Mouse (Mus musculus) brain, embryonic 18.5 days (tissue): ENCODE results near the gene Zbtb46.

ENCODE experiments used
- DNase-seq: peaks from one replicate; pipeline ENCODE4 v3.0.0-alpha.2; 2012; ENCODE audit warnings: low read depth, low spot score

Zbtb46 gene

DNA sequence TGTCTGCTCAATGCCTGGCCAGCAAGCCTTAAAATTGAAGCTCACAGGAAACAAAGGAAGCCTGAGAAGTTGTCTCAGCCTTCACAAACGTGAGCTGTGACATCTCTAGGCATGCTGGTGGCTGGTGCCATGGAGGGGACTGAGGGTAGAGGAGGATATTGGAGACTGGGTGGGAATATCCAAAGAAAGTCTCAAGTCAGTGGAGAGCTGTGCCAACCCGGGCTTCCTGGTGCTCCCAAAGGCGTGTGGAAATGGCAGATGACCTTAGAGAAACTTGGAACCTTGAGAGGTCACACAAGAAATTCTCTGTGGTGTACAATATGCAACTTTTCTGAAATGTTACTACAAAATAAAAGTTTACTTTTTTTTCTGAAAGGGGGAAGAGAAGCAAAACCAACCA, 6.2 kb upstream of the Zbtb46 start:
- DNase-seq, result no peak

DNA sequence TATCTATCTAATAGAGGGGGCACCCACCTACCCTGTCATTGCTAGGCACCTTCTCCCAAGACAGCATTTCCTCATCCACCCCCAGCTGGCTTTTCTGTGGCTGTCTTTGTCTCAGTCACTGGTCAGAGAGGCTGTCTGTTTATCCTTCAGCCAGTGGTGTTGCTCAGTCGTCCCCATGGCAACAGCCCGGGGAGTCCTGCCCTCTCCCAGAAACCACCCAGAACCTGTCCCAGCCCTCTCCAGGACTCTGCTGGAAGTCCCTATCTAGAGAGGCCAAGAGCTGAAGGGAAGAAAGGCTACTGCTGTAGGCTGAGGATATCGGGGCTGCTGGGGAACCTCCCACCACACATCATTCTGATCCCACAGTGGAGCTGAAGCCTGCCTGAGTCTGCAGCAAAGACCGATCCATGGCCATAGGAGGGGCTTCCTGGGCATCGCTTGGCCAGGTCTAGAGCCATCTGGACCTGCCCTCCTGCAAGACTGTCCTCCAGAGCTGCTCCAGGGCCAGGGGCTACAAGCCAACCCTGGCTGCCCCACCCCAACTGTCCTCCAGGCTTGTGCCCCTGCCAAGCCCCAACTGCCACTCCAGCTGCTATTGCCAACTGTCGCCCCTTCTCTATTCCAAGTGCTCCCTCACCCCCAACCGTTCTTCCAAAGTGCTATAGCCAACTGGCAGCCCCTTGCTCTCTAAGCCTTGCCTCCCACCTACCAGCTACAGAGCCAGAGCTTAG, 3.9 kb upstream of the Zbtb46 start:
- DNase-seq, result no peak

DNA sequence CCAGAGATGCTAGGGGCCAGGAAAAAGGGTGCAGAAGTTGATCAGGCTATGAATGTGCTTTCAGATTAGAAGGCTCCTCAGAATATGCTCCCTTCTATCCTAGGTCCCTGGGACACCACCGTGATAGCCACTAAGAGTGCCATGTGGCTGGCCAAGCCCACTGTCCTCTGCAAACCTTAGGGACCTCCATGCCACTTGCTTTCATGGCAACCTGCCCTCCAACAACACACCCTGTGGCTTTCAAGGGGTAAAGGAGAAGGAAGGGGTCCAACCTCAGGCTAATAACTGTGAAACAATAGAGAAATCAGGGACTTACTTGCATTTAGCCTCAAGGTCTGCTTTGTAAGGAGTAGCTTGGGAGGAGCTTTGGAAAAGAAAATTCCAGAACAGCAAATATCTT, 3.4 kb upstream of the Zbtb46 start:
- no peak for DNase-seq

DNA sequence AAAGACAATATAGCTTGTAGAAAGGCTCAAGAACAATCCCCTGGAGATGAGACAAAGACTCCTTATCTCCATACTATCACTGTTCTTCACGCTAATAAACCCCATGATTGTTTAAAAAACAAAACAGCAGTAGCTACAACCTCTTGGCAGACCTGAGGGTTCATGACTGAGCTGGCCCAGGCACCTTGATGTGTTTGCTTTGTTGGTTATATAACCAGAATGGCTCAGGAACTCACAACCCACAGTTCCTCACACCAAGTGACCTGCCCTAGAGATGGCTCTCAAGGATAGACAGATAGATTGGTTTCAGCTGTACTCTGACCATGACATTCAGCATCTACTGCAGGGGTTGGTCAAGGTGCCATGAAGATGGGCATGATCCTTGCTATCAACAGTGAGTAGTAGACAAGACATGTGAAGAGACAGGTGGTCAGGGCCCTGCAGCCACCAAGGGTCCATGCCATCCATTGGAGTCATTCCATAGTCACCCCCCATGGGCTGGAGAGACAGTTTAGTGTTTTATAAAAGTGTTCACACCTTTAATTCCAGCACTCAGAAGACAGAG, 2.4 kb upstream of the Zbtb46 start:
- DNase-seq, result no peak

DNA sequence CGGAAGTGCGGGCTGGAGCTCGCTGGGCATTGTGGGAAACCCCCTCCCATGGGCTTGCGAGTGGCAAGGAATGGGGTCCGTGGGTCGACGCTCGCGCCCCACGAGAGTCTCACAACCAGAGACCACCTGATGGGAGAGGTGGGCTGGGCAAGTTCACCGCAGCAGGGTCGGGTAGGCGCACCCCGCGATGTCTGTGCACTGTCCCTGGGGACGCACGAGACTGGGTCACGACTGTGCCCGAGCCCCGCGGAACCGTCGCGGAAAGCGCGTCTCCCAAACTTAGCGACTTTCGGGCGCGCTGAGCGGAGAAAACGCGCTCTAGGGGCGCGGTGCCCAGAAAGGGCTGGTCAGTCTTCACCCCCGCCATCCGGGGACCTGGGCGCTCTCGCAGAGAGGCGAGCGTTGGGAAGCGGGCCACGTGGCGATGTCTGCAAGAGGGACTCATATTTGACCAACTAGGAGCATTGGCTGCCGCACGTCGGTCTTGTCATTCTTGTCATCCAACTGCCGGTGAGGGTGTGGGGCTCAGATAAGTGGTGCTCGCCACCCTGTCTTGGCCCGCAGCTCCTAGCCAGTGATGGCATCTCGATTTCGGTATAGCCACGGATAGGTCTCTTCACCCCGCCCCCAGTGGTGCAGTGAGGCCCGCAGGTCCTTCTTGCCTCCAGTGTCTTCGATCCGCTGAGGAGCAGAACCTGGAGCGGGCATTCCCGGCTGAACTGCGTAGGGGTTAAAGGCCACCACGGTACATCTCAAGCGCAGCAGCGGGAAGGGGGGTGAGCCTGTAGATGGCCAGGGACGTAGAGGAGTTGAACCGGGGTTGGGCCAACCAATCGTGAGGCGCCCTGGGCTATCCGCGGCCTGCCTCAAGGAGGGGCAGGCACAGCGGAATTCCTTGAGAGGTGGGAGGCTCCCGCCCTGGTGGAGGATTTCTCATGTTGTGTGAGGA, 721 bp upstream of the Zbtb46 start:
- no peak for DNase-seq

DNA sequence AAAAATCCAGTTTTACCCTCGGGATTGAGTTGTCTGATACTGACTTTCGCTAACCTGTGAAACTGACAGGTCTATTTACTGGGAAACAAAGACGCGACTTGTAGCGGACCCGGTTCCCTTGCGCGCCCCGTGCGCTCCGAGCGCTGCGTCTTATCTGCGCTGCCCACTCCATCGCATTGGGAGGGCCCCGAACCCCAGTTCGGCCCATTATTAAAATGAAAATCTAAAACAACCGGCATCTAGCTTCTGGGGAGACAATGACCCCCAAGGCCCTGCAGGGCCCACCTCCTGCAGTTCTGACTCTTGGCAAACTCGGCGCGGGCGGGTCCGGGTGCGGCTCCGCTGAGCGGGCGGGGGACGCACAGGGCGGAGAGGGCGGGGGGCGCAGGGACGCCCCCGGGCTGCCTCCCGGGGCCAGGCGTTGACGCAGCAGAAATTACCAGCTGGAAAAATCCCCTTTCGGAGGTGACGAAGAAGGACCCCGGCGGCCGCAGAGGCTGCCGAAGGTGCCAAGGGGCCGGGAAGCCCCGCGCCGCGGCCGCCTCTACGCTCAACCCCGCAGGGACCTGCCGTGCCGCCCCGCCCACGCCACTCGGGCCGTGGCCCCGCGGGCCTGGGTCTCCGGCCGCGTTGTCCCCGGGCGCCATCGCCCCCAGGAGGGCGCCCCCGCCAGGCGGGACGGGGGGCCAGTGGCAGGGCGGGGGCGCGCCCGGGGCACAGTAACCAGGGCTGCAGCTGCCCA, 644 bp downstream of the Zbtb46 start:
- no peak for DNase-seq

DNA sequence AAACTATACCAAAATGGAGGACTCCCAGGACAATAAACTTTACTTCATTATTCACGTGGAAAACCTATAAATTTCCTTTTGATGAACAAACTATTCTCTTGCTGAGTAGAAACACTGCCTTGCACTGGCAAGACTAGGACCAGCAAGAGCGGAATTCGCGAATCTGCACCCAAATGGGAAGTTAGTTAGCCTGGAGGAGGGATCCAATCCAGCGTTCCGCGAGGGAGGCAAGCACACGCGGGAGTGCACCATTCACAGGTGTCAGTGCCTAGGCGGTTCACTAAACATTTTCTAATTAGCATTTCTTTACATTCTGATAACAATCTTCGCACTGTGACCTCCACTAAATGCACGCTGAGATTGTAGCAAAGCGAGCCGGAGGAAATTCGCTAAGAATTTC, 1.4 kb downstream of the Zbtb46 start:
- DNase-seq, result no peak

DNA sequence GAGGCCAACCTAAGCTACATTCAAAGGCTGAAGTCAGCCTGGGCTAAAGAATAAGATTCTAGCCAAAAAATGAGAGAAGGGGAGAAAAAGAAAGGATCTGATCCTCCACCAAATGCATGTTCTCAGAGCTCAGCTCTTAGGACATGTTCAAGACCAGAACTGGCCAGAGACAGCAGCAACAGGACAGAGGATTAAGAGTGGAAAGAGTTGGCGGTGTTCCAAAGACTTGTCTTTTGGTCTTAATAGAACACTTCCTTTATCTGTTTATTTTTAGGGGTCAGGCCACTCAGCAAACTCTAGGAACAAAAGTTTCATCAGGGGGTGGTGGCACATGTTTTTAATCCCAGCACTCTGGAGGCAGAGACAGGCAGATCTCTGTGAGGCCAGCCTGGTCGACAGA, 3.3 kb downstream of the Zbtb46 start:
- no peak for DNase-seq

DNA sequence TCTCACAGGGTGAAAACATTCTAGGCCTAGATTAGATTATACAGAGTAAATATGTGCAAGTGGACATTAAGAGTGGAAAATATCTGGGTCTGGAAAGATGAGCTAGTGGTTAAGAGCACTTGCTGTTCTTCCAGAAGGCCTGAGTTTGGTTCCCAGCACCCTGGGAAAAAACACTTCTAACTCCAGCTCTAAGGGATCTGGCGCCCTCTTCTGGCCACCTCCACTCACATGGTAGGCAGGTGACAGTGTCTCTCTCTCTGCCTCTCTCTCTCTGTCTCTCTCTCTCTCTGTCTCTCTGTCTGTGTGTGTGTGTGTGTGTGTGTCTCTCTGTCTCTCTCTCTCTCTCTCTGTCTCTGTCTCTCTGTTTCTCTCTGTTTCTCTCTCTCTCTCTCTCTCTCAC, 6.0 kb downstream of the Zbtb46 start:
- DNase-seq, result no peak

DNA sequence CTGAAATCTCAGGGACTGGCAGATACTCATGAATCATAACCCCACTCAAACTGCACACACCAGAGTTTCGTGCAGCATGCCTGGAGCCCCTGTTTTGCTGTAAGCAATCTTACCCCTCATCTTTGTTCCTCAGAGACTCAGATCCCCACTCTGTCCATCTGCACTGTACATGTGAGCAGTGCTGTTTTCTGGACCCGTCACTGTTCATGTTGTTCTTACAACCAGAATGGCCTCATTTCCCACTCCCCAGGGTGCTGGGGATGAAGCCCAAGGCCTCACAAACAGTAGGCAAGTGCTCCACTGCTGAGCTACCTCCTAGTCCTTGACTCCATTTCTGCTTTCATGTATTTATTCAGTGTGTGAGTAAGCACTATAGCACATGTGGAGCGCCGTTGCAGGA, 7.0 kb downstream of the Zbtb46 start:
- DNase-seq, result no peak

DNA sequence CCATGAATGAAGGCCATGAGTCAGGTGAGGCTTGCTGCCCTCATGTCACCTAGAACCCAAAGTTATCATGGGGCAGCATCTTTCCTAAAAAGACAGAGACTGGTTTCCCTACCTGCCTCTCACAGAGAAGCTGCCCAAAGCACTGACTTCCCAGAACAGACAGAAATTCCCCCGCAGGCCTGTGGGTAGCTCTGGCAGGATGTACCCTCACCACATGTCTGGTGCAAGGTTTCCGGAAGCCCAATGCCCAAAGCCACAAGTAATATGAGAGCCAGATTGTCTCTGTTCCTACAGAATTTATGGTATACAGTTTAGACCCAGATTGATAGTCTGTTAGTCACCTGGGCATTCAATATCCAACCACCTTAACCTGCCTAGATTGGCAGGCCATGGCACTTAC, 16.2 kb downstream of the Zbtb46 start:
- no peak for DNase-seq

DNA sequence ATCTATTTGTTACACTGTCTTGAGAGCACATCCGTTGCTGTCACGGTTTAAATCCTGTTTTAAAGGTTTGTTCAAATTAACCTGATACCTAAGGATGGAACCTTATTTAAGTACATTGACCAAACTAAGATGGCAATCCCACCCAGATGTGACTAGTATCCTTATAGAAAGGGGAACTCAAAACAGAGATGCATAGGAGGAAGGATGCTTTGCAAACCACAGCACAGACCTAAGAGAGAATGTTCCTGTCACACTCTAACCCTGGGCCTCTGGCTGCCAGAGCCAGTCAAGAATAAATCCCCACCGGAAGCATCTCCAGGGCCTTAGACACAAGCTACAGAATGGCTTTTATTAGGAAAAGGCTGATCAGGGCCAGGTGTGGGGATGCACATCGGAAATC, 21.1 kb downstream of the Zbtb46 start:
- DNase-seq, result no peak

DNA sequence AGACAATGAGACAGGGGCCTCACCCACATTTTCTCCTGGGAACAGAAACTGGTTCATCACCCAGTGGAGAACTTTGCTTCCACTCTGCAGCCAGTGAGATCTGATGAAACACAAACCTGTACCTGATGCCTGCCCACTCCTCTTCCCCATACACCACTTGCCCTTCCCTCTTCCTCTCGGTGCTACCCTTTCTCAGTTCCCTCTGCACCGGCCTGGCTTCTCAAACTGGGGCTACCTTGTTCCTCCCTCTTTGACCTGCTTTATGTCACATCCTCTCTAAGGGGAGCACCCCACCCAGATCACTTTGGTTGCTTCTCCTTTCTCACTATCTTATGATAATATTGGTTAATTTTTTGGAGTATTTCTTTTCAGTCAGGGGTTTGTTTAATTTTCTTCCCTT, 23.0 kb downstream of the Zbtb46 start:
- no peak for DNase-seq

DNA sequence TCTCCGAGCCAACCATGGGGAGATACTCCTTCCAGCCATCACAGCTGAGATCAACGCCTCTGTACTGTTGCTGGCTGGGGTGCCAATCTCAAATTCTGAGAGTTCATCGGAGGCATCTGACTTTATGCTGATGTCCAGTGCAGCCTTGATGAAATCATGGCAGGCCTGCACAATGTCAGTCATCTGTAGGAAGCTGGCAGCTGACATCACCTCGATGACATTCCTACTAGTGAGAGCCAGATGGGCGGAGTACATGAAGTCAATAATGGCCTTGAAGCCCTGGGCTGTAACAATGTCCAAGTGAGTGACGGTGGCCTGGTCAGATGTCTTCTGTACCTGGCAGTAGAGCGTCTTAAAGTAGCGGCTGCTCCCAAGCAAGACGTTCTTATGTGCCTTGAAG, 35.4 kb downstream of the Zbtb46 start:
- DNase-seq, result no peak

DNA sequence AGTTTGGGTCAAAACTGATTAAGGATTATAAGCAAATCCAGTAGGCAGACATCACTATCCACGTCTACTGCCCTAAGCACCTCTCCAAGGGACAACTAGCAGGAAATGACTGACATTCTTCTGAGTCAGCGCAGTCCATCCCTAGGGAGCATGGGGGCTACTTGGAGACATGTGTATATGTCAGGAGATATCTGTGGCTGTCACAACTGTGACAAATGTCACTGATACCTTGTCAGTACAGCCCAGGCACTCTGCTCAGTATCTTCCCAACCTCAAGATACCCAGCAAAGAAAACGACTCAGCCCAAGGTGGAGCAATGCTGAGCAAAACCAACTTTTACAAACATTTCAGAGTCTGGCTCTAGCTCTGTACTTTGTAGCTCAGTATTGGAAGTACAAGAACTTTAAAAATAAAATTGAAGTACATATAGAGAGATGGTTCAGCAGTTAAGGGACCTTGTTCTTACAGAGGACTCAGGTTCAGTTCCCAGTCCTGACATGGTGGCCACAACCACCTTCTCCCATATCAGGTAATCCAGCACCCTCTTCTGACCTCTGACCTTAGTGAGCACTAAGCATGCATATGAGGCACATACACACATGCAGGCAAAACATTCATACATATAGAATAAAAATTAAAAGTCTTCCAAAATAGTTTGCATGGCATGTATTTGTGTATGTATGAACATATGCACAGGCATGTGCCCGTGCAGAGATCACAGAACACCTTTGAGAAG, 38.2 kb downstream of the Zbtb46 start:
- no peak for DNase-seq

DNA sequence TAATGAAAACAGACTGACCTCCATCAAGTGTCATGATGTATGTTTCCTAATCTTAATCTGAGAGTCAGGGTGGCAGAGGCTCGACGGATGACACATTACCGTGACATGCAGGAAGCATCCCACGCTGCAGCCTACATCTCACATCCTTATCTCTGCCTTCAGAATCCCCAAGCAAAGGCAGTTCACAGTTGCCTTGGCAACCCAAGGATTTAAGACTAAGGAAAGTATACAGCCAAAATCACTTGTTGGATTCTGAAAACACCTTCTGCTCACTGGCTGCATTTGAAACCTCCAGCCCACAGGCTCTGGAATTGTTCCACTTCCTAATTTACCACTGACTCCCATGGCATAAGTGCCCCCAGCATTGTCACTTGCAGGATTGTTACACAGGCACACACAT, 38.8 kb downstream of the Zbtb46 start:
- peak; percentile 39 for DNase-seq

DNA sequence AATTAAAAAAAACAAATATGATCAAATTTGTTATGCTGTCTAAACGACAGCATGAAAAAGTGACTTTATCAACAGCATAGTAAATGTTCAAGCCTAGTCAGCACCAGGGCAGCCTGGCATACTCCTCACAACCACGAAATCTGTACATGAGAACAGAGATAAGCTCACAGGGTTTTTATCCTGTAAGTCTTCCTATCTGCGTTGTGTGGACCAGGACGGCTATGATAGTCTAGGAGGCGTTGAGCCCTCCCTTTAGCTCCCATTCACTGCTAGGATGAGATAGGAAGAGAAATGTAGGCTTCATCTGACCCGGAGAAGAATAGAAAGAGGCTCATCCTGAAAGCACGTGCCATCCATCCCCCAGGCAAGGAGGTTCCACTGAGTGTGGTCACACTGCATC, 39.9 kb downstream of the Zbtb46 start:
- DNase-seq, result no peak

DNA sequence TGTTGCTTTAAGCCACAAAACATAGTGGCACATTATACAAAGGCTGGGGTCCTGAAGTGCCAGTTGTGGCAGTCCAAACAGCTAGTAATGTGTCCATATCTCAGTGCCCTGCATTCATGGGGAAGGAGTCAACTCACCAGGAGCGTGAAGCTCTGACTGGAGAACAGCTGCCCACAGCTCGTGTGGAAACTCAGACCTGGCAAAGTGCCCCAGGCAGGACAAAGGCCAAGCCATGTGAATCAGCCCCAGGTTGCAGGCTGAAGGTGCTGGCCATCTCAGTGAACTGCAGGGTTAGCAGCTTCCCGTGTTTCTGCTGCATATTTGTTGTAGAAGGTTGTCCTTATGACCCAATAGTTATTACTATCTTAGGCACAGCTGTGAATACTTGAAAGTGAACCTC, 43.3 kb downstream of the Zbtb46 start:
- DNase-seq, result no peak

DNA sequence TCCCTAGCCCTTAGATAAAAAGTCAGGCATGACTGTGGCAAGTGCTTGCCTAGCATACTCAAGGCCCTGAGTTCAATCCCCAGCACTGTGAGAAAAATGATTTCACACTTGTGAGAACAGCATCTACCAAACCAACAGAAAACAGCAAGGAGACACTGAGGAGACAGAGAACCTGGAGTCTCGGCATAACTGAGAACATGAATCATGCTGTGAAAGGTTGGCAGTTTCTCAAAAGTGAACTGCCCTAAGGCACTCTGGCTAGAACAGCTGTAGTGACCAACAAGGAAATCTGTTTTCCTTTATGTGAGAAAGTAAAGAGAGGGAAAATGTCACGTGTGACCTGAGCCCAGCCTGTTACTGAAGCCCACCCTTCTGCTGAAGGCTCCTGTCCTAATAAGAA, 46.1 kb downstream of the Zbtb46 start:
- no peak for DNase-seq

DNA sequence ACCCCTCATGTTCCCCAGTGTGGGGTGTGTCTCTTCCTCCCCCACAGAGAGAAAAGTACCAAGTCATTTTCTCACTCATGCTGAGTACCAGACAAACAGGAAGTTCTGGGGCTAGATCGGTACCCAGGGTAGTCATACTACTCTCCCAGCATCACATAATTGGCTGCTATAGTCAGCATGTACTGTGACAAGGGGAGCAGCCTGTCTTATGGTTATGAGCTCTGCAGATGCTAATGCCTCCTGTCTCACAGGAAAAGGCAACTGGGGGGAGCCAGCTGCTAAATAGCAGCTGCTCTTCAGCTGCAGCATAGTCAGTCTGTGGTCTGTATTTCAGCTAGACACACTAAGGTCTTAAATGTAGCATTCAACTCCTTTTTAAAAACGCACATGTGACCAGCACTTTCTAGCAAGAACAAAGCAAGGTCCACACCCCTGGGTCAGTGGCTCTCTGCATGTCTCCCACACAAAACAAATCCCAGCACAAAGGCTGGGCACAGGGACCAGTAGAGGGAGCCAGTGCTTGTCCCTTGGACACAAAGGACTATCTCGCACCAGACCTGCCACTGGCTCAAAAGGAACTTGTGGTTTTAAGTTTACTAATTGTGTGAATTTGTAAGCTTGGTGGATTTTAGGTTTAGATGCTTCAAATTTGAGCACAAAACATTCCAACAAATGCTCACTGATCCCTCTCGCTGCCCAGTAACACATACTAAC, 48.3 kb downstream of the Zbtb46 start:
- DNase-seq, result no peak

DNA sequence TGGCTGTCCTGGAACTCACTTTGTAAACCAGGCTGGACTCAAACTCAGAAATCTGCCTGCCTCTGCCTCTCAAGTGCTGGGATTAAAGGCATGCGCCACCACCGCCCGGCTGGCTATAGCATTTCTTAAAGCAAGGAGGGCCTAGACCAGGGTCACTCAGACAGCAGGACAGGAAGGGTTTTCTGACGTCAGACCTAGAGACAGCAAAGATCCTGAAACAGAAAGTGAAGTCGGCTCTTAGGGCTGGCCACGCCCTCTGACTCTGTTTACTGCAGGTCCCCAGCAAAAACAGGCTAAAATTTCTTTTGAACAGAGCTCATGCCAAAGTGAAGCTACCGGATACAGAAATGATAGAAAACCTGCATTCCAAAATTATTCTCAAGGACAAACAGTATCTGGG, 49.6 kb downstream of the Zbtb46 start:
- DNase-seq, result no peak
